In the genomic region with DNA sequence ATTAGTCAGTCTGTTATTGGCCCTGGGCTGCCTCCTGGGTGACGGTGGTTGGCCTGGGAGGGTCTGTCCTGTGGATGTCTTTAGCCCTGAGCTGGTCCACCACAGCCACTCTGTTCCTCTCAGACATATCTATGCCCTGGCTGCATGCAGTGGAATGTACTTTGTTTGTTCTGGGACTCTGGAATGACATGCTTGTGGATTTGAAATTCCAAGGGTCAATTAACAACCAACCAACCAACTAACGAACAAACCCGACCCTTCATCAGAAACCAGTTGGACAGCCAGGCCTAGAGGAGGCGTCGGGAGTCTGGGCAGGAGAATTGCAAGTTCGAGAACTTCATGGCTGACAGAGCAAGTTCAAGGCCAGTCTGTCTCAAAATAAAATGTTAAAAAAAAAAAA, we compare ENCODE assay signal across 14 mouse cellular contexts. TPM values are rescaled to one million over a fixed set of nuclear protein-coding genes. Genes with fewer than 3 reads are reported as not detected.
A peak's percentile ranks its signal among the peaks of the same experiment; 100 is the strongest.
DNase-seq lines count a peak whose midpoint lies in the region; TF ChIP-seq lines count a peak whose summit lies in the region.
"Had no signal": no experiment of that assay in that cellular context is flagged by ENCODE, and none has a peak within 500 bp of the region (broad histone marks: within the 10 kb centered on the region; RNA-seq: fewer than 3 reads in every experiment).

No protein-coding gene starts in this region.

- no peak for TF ChIP-seq CTCF in layer of hippocampus, adult 2 months (conservative IDR thresholded peaks at IDR 0.05)

- DNase-seq in heart, adult 11 months: peak; percentile 78
- DNase-seq in heart, postnatal 36 days: no peak
- DNase-seq in lung, postnatal 36 days: peak; percentile 11
- no peak for DNase-seq in lung, postnatal 10 days
- peak; percentile 65 for DNase-seq in kidney, postnatal 14 days
- DNase-seq in layer of hippocampus, adult 2 months (ENCODE audit: low spot score in 2 of 2): no peak
- DNase-seq in adrenal gland, postnatal 36 days: no peak
- no peak for DNase-seq in embryo, embryonic 11 days
- DNase-seq: cerebellum, adult 8-10 months; gastrocnemius, postnatal 36 days; retina, postnatal 1 day had no signal

- no peak overlapping the region for H3K27ac ChIP-seq in layer of hippocampus, adult 2 months
- H3K27ac ChIP-seq: embryonic facial prominence, embryonic 13.5 days; forebrain, embryonic 15.5 days; liver, embryonic 14.5 days had no signal

- no peak overlapping the region for H3K4me3 ChIP-seq in layer of hippocampus, adult 2 months
- H3K4me3 ChIP-seq: embryonic facial prominence, embryonic 13.5 days; forebrain, embryonic 15.5 days had no signal

- intact Hi-C loops in heart, postnatal 36 days (cut with DNase I): no loop called here

RNA-seq across cellular contexts. Expression of a gene that starts 5.4 kb away (rescaled TPM):
- 10 to 100 TPM; 24.1 to 25.9 TPM for total RNA-seq in heart, postnatal 36 days (2021)
- 10 to 100 TPM; 31.4 to 31.8 TPM for total RNA-seq in layer of hippocampus, adult 2 months (2021)
- 100 to 1,000 TPM in 1 of 2 experiments, 10 to 100 TPM in 1; 85.8 to 112 TPM for total RNA-seq in adrenal gland, postnatal 36 days (2021)

Comparison
In these comparisons a context has a peak if more than half of its experiments do, and no peak if none do; other contexts are left out.
1. DNase-seq: peak in heart, adult 11 months (single experiment), lung, postnatal 36 days (single experiment) and kidney, postnatal 14 days (single experiment); none in heart, postnatal 36 days (0 of 2), lung, postnatal 10 days (single experiment), layer of hippocampus, adult 2 months (0 of 2), adrenal gland, postnatal 36 days (0 of 2) and embryo, embryonic 11 days (single experiment).